Mouse (Mus musculus) telencephalon, adult 2 months (tissue): ENCODE data around the gene Kcnip2.

ENCODE experiments used
- DNase-seq: peaks from one replicate; pipeline ENCODE4 v3.0.0-alpha.2; 2011; ENCODE audit warnings: low read depth, low spot score

The Kcnip2 gene

GRCm38 (mm10) chr19:45781676-45782075, 34.2 kb downstream of the Kcnip2 start:
- DNase-seq = no peak

- DNase-seq = no peak
These were observed 35.4 kb downstream of the Kcnip2 start for GRCm38 (mm10) chr19:45780350-45780915.

GRCm38 (mm10) chr19:45775486-45775885, 40.4 kb downstream of the Kcnip2 start:
- DNase-seq = peak; percentile 52

- no peak for DNase-seq
These were observed 44.4 kb downstream of the Kcnip2 start for GRCm38 (mm10) chr19:45771501-45771900.

GRCm38 (mm10) chr19:45760810-45761209, 55.1 kb downstream of the Kcnip2 start:
- DNase-seq = no peak

- DNase-seq = no peak
These were observed 57.2 kb downstream of the Kcnip2 start for GRCm38 (mm10) chr19:45758671-45759070.

- no peak for DNase-seq
These were observed 62.3 kb downstream of the Kcnip2 start for GRCm38 (mm10) chr19:45753551-45753950.

- no peak for DNase-seq
These were observed 64.0 kb downstream of the Kcnip2 start for GRCm38 (mm10) chr19:45751881-45752280.

- peak; percentile 52 for DNase-seq
These were observed 66.4 kb downstream of the Kcnip2 start, which contains the start of gene Npm3 for GRCm38 (mm10) chr19:45749243-45750043. Gene Npm3 (minus strand): TSS chr19:45749591.

GRCm38 (mm10) chr19:45748691-45749242, 67.1 kb downstream of the Kcnip2 start:
- no peak for DNase-seq

GRCm38 (mm10) chr19:45748206-45748605, 67.7 kb downstream of the Kcnip2 start:
- no peak for DNase-seq

GRCm38 (mm10) chr19:45747028-45747867, 68.6 kb downstream of the Kcnip2 start:
- DNase-seq = peak; percentile 50

- peak; percentile 17 for DNase-seq
These were observed 69.5 kb downstream of the Kcnip2 start for GRCm38 (mm10) chr19:45746153-45747020.

- no peak for DNase-seq
These were observed 70.3 kb downstream of the Kcnip2 start for GRCm38 (mm10) chr19:45745344-45746152.

GRCm38 (mm10) chr19:45743619-45744018, 72.2 kb downstream of the Kcnip2 start:
- no peak for DNase-seq

GRCm38 (mm10) chr19:45742984-45743575, 72.8 kb downstream of the Kcnip2 start:
- no peak for DNase-seq

GRCm38 (mm10) chr19:45742218-45742983, 73.5 kb downstream of the Kcnip2 start, which contains the start of gene Fgf8:
Gene Fgf8 (minus strand): TSS chr19:45742915.
- no peak for DNase-seq
